Mouse (Mus musculus): ENCODE results near the gene Ankrd13a.
A peak's percentile ranks its signal among the peaks of the same experiment; 100 is the strongest.

Ankrd13a gene

DNA sequence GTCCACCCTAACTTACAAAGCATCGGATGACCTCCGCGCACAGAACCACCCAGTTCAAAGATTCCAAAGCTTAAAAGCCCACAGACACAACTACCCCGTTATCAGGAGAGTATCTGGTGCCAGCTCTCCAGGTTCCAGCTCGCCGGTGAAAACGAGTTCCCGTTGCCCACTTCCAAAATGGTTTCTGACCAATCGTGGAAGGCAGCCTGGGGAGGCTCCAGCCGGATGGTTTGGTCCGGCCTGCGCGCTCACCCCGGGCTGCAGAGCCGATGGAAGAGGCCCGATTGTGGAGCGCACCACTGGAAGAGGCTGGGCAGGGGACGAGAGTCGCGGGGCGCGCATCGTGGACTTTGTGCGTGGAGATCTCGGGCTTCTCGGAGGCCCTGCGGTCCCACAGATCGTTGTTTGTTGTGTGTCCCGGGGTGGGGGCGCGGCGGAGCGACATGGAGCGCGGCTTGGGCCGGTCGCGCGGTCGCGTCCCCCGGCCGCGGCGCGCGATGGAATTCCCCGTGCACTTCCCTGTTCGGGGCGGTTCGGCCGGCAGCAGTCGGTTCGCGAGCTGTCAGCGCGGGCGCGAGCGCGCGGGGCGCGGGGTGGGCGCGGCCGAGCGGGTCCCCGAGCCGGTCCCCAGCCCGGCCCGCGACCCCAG lies at the start of gene Ankrd13a:
TSS of gene Ankrd13a (plus strand) at position 275 of the 649 bp plus-strand sequence.
- DNase-seq: peak; percentile 92

DNA sequence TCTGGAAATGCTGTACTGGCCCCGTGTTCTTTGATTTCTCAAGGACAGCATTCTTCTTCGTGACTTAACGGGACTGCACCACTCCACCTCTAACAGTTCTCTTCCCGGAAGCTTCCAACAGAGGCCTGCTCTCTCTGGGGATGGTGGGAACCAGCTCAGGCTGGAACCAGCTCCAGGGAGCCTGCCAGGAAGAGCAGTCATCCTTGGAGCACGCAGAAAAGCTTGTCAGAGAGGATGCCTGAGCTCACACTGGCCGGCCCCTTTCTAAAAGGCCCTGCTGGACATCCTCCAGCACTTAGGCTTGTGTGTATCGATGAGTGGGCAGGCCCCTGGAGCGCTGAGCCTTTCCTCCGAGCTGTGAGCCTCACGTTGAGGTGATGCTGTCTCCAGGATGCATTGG lies 46.3 kb upstream of the Ankrd13a start:
- no peak for DNase-seq

DNA sequence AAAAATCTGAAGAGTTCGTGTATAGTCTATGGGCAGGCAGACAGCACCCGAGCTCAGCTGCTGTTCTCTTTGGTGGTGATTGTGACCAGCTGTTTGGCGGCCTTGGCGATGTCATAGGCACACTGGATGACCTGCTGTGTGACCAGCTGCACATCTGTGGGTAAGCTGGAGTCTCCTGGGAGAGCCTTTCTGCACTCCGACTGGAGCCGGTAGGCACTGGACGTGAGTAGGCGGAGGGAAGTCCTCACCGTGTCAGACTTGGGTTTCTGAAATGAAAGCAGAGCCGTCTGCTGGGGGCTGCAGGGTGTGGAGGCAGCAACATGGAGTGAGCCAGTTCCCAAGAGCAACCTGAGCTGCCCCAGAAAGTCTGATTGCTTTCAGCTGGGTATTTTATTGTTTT lies 44.3 kb upstream of the Ankrd13a start:
- DNase-seq: no peak

DNA sequence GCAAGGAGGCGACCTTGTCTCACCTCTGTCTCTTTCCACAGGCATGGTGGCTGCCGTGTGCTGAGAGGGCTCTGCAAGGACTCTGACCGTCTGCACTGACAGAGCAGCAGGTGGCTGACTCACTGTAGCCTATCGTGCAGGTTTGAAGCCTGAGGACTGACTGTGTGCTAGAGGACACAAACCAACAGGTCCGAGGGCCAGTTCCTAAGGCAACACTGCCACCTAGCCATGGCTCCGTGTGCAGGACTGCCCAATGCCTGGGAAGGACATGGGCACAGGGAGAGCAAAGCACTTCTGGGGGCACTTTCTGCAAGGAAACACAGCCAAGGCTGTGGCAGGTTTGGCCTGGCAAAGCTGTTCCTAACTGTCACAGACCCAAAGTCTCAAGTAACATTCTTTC lies 43.0 kb upstream of the Ankrd13a start:
- DNase-seq: no peak

DNA sequence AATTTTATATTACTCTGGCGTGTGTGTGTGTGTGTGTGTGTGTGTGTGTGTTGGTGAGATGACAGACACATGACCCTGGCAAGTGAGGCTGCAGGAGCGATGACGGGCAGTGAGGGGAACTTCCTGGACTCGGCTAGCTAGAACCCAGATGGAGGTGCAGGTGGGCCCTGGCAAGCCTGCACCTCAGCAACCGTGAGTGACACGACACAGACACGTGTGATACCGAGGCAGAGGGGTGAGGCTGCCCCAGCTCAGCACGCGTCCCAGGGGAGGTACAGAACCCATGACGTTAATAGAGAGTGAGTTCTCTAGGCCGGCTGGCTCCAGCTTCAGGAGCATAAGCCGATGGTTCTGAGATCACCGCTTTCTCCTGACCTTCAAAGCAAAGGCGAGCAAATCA lies 42.5 kb upstream of the Ankrd13a start:
- DNase-seq: no peak

DNA sequence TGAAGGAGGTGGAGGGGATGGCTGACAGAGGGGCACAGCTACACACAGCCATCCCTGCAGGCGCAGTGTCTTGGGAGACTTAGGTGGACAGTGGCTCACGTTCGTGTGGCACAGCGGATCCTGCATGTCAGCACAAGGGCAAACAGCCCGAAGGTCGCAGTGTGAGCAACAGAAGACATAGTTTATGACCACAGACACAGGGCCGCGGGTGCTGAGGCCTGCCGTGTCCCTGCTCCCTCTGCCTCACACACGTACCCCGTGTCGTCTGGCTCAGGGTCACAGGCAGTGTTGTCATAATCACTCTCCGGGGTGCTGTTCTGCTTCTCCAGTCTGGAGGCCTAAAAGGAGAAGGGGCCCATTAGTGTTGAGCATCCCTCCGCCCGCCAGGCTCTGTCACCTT lies 40.9 kb upstream of the Ankrd13a start:
- DNase-seq: no peak

DNA sequence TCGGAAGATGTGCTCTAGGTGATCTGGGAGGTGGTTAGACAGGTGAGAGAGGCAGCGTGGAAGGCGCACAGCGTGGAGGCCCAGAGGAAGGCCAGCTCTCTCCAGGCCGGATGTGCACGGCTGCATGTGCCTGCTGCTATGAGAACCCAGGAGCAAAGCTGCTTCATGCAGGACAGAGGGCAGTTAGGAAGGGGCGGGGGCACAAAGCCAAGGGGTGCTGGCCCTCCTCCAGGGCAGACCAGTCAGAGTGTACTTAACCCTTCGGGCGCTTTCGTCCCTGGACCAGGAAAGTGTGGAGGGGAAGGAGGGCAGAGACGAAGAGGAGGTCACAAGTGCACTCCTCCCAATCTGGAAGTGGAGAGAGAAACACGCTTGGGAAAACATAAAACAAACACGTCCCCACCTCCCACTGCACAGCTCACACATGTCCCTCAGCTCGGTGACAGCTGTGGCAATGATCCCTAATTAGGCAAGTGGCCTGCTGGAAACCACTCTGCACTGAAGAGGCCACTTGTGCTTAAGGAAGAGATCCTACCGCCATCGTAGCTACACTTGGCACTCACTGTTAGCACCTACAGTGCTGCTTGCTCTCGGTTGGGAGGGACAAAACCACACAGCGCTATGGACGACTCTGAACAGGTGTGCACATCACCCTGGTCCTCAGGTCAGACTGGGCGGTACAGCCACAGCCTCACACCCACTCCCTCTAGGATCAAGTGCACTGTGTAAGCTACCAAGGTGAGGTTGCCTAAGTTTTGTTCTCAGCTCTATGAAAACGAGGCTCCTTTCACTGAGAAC lies 37.2 kb upstream of the Ankrd13a start:
- no peak for DNase-seq

DNA sequence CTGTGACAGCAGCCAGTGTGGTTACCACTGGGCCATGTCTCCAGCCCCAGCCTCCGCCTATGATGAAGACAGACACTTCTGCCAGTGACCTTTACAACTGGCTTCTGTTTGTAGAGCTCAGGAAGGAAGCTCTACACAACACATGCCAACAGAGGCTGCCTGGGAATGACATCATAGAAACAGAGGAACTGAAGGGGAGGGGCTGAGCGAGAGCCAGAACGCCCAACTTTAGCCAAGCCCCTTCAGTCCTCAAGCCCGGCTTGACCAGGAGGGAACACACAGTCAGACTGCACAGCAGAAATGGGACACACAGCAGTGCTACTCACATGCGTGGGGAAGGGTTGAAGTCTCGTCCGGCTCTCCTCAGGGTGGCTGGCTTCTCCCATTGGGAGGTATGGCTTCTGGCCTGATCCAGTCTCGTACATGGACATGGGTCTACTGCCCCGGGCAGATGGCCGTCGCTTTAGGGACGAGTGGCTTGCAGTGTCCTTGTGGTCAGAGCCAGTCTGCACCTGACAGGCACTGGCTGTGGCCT lies 35.7 kb upstream of the Ankrd13a start:
- DNase-seq: peak; percentile 30

DNA sequence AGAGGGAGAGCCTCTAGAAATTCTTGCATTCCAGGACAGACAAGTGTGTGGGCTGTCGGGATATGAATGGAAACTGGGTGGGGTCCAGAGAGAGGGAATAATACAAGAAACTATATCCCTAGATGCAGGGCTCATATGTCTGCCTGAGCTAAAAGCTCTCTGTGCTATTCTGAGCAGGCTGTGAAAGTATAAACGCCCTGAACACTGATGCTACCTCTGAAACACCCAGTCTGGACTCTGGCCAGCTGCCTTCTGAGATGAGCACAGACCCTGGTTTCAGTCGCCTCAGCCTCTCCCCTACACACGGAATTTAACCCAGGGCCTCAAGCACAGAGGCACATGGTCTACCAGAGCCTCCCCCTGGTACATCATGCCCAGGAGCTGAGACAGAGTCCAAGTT lies 33.9 kb upstream of the Ankrd13a start:
- no peak for DNase-seq

DNA sequence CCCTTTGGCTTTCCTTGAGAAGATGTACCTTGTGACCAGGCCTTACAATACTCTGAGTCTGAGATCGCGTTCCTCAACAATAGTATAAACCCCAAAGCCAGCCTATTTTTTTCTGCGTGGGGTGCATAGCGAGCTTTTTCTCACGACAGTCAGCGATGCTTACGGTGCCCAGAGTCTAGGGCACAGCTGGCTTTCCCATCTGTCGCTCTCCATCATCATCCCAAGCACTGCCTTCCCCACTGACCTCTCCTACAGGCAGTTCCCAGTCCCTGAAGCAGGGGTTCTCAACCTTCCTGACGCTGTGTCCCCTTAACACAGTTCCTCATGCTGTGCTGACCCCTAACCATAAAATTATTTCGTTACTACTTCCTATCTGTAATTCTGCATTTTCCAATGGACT lies 31.9 kb upstream of the Ankrd13a start:
- DNase-seq: no peak

DNA sequence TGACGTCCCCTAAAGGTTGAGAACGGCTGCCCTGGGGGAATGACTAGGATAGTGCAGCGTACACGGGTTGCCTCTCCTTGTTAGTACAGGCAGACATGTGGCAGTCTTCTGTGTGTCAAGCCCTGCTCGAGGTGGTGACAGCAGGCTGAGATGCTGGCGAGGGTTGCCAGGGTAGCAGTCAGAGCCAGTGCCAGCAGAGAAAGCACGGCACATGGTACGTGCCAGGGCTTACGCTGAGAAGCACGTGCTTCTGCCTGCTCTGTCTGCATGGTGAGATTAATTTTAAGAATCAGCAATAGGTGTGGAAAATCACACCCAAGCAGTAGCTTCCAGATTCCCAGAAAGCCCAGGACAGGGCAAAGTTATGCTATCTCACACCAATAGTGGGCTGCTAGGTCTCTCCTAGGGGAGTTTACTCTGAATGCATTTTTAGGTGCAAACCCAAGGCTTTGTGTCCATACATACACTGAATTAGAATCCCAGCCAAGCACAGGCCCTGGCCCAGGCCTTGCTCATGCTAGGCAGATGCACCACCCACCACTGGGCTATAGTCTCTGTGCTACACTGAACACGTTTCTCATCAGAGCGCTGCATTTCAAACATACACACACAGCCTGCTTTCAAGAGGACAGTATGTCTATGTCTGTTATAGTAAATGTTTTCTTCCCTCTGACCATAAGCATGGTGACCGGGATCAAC lies 31.3 kb upstream of the Ankrd13a start:
- no peak for DNase-seq

DNA sequence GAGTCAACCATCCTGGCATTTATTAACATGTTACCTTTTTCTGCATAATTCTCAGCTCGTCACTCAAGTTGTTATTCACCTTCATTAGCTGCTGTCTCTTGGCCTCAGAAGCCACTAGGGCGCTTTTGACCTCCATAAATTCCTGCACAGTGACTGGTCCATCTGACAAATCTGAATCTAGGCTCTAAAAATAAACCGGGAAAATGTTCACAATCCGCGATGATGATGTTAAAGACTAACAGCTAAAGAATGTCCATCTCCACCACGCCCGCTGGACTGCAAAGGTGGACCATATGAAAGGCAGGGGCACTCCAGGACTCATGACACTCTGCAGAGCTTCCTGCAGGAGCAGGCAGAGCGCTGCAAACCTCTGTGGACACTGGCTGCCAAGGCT lies 30.8 kb upstream of the Ankrd13a start:
- DNase-seq: no peak

DNA sequence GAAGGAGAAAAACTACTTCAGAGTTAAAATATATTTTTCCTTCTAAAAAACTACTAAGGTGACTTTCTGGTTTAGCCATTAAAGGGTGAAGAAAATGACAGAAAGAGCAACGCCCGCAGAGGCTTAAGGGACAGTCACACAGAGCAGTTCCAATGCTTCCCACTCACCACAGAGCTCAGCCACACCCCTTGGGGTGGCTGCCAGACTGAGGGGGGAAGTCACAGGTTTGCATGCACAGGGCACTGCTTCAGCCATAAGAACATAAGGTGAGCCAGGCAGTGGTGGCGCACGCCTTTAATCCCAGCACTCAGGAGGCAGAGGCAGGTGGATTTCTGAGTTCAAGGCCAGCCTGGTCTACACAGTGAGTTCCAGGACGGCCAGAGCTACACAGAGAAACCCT lies 28.9 kb upstream of the Ankrd13a start:
- peak; percentile 38 for DNase-seq

DNA sequence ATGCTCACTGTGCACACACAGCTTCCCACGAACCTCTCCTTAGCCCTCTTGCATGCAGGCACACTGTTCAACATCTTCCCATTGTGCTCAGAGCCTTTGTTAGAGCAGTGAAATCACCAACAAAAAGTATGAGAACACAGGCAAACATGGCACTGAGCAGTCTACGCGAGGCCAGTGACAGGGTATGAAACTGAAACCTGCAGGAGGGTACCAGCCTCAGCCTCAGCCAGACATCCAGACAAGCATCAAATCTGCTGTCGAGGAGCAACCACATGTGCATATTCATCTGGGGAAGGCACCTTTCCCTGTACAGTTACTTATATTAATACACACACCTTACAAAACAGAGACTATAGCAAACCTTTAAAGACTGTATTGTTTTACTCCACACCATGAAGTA lies 27.6 kb upstream of the Ankrd13a start:
- DNase-seq: no peak

DNA sequence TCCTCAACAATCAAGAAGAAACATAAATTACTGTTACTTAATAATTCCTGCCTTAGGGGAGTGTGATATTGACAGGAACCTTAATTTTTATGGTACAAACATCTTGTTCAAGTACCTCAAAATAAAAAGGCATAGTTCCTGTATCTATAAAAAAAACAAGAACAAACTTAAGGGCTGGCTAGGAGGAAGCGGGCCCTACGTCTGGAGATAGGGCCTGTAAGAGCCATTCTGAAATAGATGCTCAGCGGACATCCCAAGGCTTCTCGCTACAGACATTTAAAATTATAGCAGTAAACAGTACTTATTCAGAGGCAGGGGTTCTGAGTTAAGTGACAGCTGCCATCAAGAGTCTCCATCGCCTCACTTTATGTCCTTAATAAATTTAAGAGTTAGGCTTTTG lies 27.0 kb upstream of the Ankrd13a start:
- DNase-seq: no peak

DNA sequence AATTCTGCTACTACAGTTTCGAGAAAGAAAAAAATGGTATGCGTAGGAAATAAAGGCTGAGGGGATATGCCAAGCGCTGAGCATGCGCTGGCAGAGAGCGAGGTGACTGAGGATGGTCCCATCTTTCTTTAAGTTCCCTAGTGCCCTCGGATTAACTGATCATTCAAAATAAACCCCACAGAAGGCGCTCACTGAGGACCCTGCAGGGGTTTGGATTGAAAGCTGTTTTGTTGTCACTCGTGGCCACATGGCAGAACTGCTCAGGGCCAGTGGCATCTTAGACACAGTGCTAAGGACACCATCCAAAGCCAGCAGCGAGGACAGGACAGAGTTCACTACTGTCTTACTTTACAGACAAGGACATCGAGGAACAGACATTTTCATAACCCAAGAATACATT lies 24.2 kb upstream of the Ankrd13a start:
- no peak for DNase-seq

DNA sequence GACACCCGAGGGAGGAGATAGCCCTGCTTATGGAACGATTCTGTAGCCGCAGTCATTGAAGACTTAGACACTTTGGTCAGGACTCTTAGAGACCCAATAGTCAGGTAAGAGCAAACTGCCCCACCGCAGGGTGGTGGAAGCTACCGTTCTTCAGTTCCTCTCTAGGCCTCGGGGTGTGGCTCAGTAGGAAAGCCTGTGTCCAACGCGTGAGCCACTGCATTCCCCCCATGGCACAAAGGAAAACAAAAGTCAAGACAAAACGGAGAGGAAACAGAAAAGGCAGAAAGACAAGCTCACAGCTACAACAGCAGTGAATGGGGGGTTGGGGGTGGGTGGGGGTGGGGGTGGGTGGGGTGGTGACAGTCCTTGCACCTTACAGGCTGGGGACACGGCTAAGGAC lies 22.1 kb upstream of the Ankrd13a start:
- DNase-seq: no peak

DNA sequence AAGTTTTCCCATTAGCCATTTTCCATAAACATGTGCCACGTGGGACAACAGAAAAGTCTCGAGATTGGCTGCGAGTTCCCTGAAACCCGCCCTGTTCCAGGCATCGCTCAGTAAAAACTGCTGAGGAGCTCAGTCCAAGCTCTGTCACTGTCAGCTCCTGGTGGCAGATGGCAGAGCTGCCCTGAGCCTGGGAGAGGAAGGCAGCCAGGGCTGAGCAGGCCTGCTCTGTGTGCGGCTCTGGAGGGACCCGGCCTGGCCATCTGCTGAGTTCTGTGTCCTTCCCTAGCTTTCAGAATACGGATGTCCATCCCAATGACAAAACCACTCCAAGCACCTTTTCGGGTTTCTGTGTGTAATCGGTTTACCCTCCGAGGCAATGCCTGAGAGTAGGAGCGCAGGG lies 21.1 kb upstream of the Ankrd13a start:
- DNase-seq: no peak

DNA sequence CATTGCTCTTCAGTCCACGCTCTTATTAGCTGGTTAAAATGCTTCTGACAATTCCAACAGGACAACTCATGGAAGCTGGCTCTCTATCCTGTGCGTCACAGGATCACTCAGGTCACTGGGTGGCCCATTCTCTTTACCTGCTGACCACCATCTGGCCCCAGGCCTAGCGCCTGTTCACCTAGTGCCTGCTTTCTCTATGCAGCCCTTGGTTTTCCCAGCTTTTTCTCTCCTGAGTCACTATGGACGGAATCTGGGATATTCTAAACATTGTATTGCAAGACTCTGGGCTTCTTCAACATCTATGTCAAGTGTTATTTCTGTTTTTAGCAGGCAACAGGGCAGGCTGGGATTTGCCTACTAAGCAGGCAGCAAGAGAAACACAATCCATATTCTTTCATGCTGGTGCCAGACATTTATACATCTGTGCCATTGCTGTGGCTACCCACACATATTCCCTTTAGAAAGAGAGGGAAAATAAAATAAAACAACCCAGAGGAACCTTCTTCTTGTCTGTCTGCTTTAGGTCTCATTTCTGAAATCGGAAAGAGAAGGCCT lies 14.9 kb upstream of the Ankrd13a start:
- DNase-seq: no peak

DNA sequence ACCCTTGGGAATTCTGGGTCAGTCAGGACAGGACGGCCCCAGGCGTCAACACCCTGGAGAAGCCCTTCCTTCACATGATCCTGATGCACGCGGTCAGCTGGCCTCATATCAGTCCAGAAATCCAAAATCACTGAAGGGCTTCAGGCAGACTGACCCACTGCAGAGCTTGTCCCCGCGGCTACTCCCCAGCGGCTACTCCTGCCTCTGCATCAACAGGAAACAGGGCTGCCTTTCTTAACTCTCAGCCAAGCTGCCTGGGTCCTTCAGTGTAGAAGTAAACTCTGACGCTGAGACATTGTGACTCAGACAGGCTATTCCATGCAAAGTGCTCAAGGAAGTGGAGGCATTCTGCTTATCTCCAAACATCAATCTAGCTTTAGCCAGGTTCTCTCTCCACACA lies 12.5 kb upstream of the Ankrd13a start:
- DNase-seq: no peak

DNA sequence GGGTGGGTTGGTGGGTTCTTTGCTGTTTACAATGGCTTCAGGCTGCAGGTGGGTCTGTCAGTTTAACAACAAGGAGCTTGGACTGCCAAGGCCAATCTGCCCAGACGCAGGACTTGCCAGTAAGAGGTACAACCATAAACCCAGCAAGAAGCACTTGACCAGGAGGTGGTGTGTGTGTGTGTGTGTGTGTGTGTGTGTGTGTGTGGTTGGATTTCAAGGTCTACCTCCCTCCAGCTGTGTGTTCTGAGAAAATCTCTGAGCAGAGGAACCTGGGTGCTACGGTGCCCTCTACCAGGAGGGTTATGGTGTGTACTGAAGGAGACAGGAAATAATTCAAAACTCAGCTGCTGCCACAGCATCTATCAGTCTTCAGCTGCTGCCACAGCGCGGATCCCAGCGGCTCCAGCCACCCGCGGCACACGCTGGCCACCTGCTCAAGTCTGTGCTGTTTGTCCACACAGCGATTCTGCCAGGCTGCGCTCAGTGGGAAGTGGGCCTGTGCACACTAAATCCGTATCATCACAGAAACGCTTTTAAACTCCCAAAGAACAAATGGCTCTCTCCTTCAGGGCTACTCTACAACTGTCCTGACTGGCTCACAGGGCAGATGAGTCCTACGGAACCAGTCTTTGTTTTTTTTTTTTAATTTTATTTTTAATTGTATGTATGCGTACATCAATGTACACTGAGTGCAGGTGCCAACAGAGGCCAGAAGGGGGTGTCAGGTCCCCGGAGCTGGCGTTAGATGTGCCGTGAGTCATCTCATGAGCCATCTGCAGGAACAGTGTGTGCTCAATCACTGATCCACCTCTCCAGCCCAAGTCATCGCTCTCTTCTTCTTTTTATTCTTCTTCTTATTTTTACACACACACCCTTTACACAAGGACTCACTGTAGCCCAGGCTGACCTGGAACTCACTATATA lies 9.4 kb upstream of the Ankrd13a start:
- DNase-seq: no peak

DNA sequence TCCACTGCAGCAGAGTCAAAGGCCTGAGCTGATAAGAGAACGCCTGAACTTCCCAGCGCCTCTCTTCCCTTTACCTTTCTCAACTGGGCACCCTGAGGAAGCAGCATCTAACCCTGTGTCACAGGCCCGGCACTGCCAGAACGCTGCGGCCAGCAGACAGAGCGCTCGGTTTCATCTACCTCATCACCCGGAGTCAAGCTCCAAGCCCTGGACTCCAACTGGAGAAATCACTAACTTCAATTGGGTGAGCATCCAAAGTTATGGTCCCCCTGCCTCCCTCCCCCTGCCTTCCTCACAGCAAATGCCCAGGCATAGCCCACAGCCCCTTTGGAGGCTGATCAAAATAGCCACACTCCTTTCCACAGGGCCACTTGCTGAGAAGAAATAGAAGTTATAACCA lies 7.8 kb upstream of the Ankrd13a start:
- no peak for DNase-seq
